Mouse (Mus musculus) MEL (cell line): ENCODE results near the gene Magi2. TPM values are rescaled to one million over a fixed set of nuclear protein-coding genes. Genes with fewer than 3 reads are reported as not detected.

ENCODE experiments used
- DNase-seq: peaks from one replicate; pipeline ENCODE4 v3.0.0; 2011; ENCODE audit warnings: low read depth, low spot score
- H3K27ac ChIP-seq: 2 replicates; pipeline ENCODE4 v1.5.1; 2012; ENCODE audit warnings: low read depth, mild to moderate bottlenecking, control low read depth, low read length, moderate library complexity; ENCODE audit not compliant: control insufficient read depth
- H3K27me3 ChIP-seq, 2 experiments: fragments of 150-350 bp in 1 of 2; sonication (generic) in 1 of 2; 2 replicates each; pipeline ENCODE4 v1.6.1; 2012; ENCODE audit warnings: low read length in 2 of 2, mild to moderate bottlenecking in 2 of 2, improper control_type of control experiment in 1 of 2, moderate library complexity in 1 of 2; ENCODE audit not compliant: insufficient read depth in 2 of 2, control insufficient read depth in 1 of 2
- H3K36me3 ChIP-seq, 2 experiments: 2 replicates each; pipeline ENCODE4 v1.6.1; 2012 to 2014; ENCODE audit warnings: low read length in 2 of 2, improper control_type of control experiment in 1 of 2, inconsistent platforms in 1 of 2, mild to moderate bottlenecking in 1 of 2; ENCODE audit not compliant: insufficient read depth in 2 of 2, control insufficient read depth in 1 of 2
- H3K4me1 ChIP-seq, 2 experiments: fragments of 150-350 bp in 1 of 2; sonication (generic) in 1 of 2; 2 replicates each; pipeline ENCODE4 v1.6.1; 2012; ENCODE audit warnings: low read length in 2 of 2, improper control_type of control experiment in 1 of 2, mild to moderate bottlenecking in 1 of 2; ENCODE audit not compliant: insufficient read depth in 2 of 2, control insufficient read depth in 1 of 2
- H3K4me3 ChIP-seq, 2 experiments: fragments of 150-350 bp in 1 of 2; sonication (generic) in 1 of 2; 2 replicates each; pipeline ENCODE4 v1.5.1; 2012; ENCODE audit warnings: low read depth in 2 of 2, low read length in 2 of 2, mild to moderate bottlenecking in 2 of 2, moderate library complexity in 2 of 2, control low read depth in 1 of 2, improper control_type of control experiment in 1 of 2; ENCODE audit not compliant: control insufficient read depth in 1 of 2, insufficient read depth in 1 of 2
- H3K79me2 ChIP-seq: 2 replicates; pipeline ENCODE4 v1.6.1; 2012; ENCODE audit warnings: mild to moderate bottlenecking, low read length, moderate library complexity; ENCODE audit not compliant: control insufficient read depth, poor library complexity, insufficient read depth
- H3K9ac ChIP-seq: 2 replicates; pipeline ENCODE4 v1.6.1; 2012; ENCODE audit warnings: low read depth, mild to moderate bottlenecking, control low read depth, low read length, moderate library complexity; ENCODE audit not compliant: control insufficient read depth, poor library complexity, severe bottlenecking
- H3K9me3 ChIP-seq: fragments of 150-350 bp; sonication (generic); replicated peaks from 2 replicates; pipeline ENCODE4 v1.6.1; 2012; ENCODE audit warnings: mild to moderate bottlenecking, low read length, improper control_type of control experiment, moderate library complexity; ENCODE audit not compliant: insufficient read depth
- CTCF ChIP-seq, 3 experiments: IDR thresholded peaks in 2 of 3; conservative IDR thresholded peaks in 1 of 3; 2 replicates each; pipeline ENCODE4 v1.5.1; 2011 to 2012; ENCODE audit warnings: low read length in 3 of 3, low read depth in 2 of 3, mild to moderate bottlenecking in 2 of 3, improper control_type of control experiment in 1 of 3, inconsistent platforms in 1 of 3, mixed read lengths in 1 of 3, moderate library complexity in 1 of 3; ENCODE audit not compliant: control insufficient read depth in 1 of 3, insufficient read depth in 1 of 3, poor library complexity in 1 of 3, severe bottlenecking in 1 of 3
- EP300 ChIP-seq, 2 experiments: IDR thresholded peaks; 2 replicates each; pipeline ENCODE4 v1.6.1; 2011; ENCODE audit warnings: improper control_type of control experiment in 2 of 2, low read length in 2 of 2, low read depth in 1 of 2, mild to moderate bottlenecking in 1 of 2
- ETS1 ChIP-seq: IDR thresholded peaks from 2 replicates; pipeline ENCODE4 v1.6.1; 2012; ENCODE audit warnings: low read depth, mild to moderate bottlenecking, inconsistent platforms, low read length, improper control_type of control experiment, moderate library complexity
- GABPA ChIP-seq: IDR thresholded peaks from 2 replicates; pipeline ENCODE4 v1.6.1; 2012; ENCODE audit warnings: low read depth, mild to moderate bottlenecking, inconsistent platforms, low read length, improper control_type of control experiment, moderate library complexity
- JUND ChIP-seq: IDR thresholded peaks from 2 replicates; pipeline ENCODE4 v1.6.1; 2011; ENCODE audit warnings: low read depth, mild to moderate bottlenecking, improper control_type of control experiment, low read length
- MEF2A ChIP-seq: IDR thresholded peaks from 2 replicates; pipeline ENCODE4 v1.6.1; 2014; ENCODE audit warnings: low read depth, mild to moderate bottlenecking, inconsistent platforms, low read length, improper control_type of control experiment; ENCODE audit not compliant: poor library complexity, insufficient replicate concordance, severe bottlenecking; ENCODE audit errors: extremely low read depth
- MXI1 ChIP-seq: IDR thresholded peaks from 2 replicates; pipeline ENCODE4 v1.6.1; 2011; ENCODE audit warnings: mild to moderate bottlenecking, low read depth, low read length, improper control_type of control experiment
- POLR2AphosphoS5 ChIP-seq: IDR thresholded peaks from 2 replicates; pipeline ENCODE4 v1.6.1; 2012; ENCODE audit warnings: low read depth, borderline replicate concordance, mild to moderate bottlenecking, inconsistent platforms, low read length, moderate library complexity, mixed read lengths
- SIN3A ChIP-seq: IDR thresholded peaks from 2 replicates; pipeline ENCODE4 v1.6.1; 2012; ENCODE audit warnings: low read length, improper control_type of control experiment, inconsistent platforms
- TBP ChIP-seq: IDR thresholded peaks from 2 replicates; pipeline ENCODE4 v1.8.0; 2011; ENCODE audit warnings: low read depth, low read length, improper control_type of control experiment
- USF1 ChIP-seq: IDR thresholded peaks from 2 replicates; pipeline ENCODE4 v1.6.1; 2014; ENCODE audit warnings: low read depth, mild to moderate bottlenecking, inconsistent platforms, low read length, improper control_type of control experiment, moderate library complexity
- ZC3H11A ChIP-seq: IDR thresholded peaks from 2 replicates; pipeline ENCODE4 v1.6.1; 2012; ENCODE audit warnings: low read depth, mild to moderate bottlenecking, inconsistent platforms, low read length, improper control_type of control experiment
- polyA plus RNA-seq, 2 experiments: library from polyadenylated mRNA; stranded (reverse) in 1 of 2; unstranded in 1 of 2; fragments of >175 nt in 1 of 2; fragments of >200 nt in 1 of 2; gene quantifications; 2 replicates each; pipeline versions ENCODE4 v1.2.1 to v1.2.4; 2012; ENCODE audit warnings: low replicate concordance in 2 of 2, low read depth in 1 of 2; ENCODE audit not compliant: insufficient read length in 2 of 2, insufficient read depth in 1 of 2, missing spikeins in 1 of 2
- total RNA-seq: library from RNA; depleted of rRNA; stranded (reverse); fragments of 300-350 nt; gene quantifications from 2 replicates; pipeline ENCODE4 v1.2.3, GENCODE M21; 2012

Magi2 gene
- total and polyA plus RNA-seq, 3 experiments = 0.46 to 0.47 TPM; not detected in 1

- H3K9me3 ChIP-seq = no peaks in the 10 kb centered on the region
- no peaks in the 10 kb centered on the region for H3K27me3 ChIP-seq
- H3K36me3 ChIP-seq = no peaks in the 10 kb centered on the region
- H3K4me3 ChIP-seq = no peak overlapping the region
- H3K9ac ChIP-seq = no peak overlapping the region
- no peak for DNase-seq
- no peaks in the 10 kb centered on the region for H3K79me2 ChIP-seq
- no peaks in the 10 kb centered on the region for H3K4me1 ChIP-seq
- TF ChIP-seq MXI1 = no peak
- no peak for TF ChIP-seq GABPA
- TF ChIP-seq TBP = no peak
- TF ChIP-seq JUND = no peak
- TF ChIP-seq ETS1 = no peak
- no peak for TF ChIP-seq EP300 (IDR thresholded peaks at IDR 0.05; ENCODE audit: low read depth in 1 of 2, low read length in 2 of 2)
- TF ChIP-seq SIN3A = no peak
- TF ChIP-seq, all 39 proteins: peak for 0
- H3K27ac ChIP-seq = no peak overlapping the region
Observed at GRCm38 (mm10) chr5:20109496-20109895, 882.7 kb downstream of the Magi2 start.

GRCm38 (mm10) chr5:20117156-20117555, 890.3 kb downstream of the Magi2 start:
- no peak for DNase-seq
- no peak overlapping the region for H3K9ac ChIP-seq

DNA sequence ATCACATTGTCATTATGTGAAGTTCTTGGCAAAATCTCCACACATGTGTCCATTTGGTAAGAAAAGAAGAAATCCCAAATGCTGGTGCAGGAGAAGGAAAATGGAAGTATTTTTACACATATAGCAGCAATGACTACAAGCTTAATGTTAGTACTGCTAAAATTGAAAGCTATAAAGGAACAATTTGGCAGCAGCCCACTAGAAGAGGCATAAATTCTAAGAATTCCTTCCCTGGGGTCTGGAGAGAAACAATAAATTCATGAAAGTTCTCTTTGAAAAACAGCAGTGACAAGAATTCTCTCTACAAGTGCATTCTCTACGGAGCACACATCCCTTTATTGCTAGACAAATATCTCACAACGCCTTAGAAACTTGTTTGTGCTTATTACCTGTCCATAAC, 913.4 kb downstream of the Magi2 start:
- H3K9me3 ChIP-seq = no peaks in the 10 kb centered on the region
- H3K27me3 ChIP-seq = no peaks in the 10 kb centered on the region
- DNase-seq = no peak
- H3K79me2 ChIP-seq = no peaks in the 10 kb centered on the region
- no peak overlapping the region for H3K9ac ChIP-seq
- TF ChIP-seq SIN3A (no peak), USF1 (no peak)
- no peaks in the 10 kb centered on the region for H3K4me1 ChIP-seq
- H3K36me3 ChIP-seq = no peaks in the 10 kb centered on the region
- no peak overlapping the region for H3K27ac ChIP-seq
- no peak overlapping the region for H3K4me3 ChIP-seq

More at GRCm38 (mm10) chr5:20117156-20117555, 890.3 kb downstream of the Magi2 start:
- Histone ChIP-seq H3K27me3 (no peaks in the 10 kb centered on the region), H3K36me3 (no peaks in the 10 kb centered on the region), H3K79me2 (no peaks in the 10 kb centered on the region), H3K27ac (no peak overlapping the region)
- TF ChIP-seq CTCF (IDR thresholded peaks at IDR 0.05 in 2 of 3, conservative IDR thresholded peaks at IDR 0.05 in 1 of 3; ENCODE audit: control insufficient read depth in 1 of 3, insufficient read depth in 1 of 3, low read depth in 2 of 3, low read length in 3 of 3, poor library complexity in 1 of 3, severe bottlenecking in 1 of 3) (no peak), MEF2A (no peak), ZC3H11A (no peak), EP300 (IDR thresholded peaks at IDR 0.05; ENCODE audit: low read depth in 1 of 2, low read length in 2 of 2) (no peak), SIN3A (no peak), POLR2AphosphoS5 (no peak)
- TF ChIP-seq, all 39 proteins: peak for 0
- no peak overlapping the region for H3K4me3 ChIP-seq
- no peaks in the 10 kb centered on the region for H3K9me3 ChIP-seq
- no peaks in the 10 kb centered on the region for H3K4me1 ChIP-seq
